Mouse (Mus musculus) embryonic facial prominence, embryonic 11.5 days (tissue): ENCODE measurements around the gene Kctd20. TPM values are rescaled to one million over a fixed set of nuclear protein-coding genes. Genes with fewer than 3 reads are reported as not detected.

Experiments
- ATAC-seq: fragments of 200-750 bp; cut with Nextera tagmentation; replicated peaks from 2 replicates; pipeline ENCODE4 v1.8.0; 2017; ENCODE audit warnings: low read depth; ENCODE audit not compliant: insufficient number of reproducible peaks, low FRiP score, low TSS enrichment
- DNase-seq: peaks from one replicate; pipeline ENCODE4 v3.0.0-alpha.2; 2015; ENCODE audit warnings: low spot score
- H3K27ac ChIP-seq: fragments of 300-500 bp; sonication (generic); replicated peaks from 2 replicates; pipeline ENCODE4 v1.5.1; 2014; ENCODE audit warnings: mild to moderate bottlenecking, low read depth, low read length, control low read depth
- H3K27me3 ChIP-seq: fragments of 300-500 bp; sonication (generic); 2 replicates; pipeline ENCODE4 v1.6.1; 2014; ENCODE audit warnings: mild to moderate bottlenecking, low read length, moderate library complexity, mixed read lengths; ENCODE audit not compliant: control insufficient read depth, insufficient read depth
- H3K36me3 ChIP-seq: fragments of 300-500 bp; sonication (generic); replicated peaks from 2 replicates; pipeline ENCODE4 v1.6.1; 2014; ENCODE audit warnings: low read depth, mild to moderate bottlenecking, low read length, moderate library complexity, mixed read lengths; ENCODE audit not compliant: control insufficient read depth, insufficient read depth
- H3K4me1 ChIP-seq: fragments of 300-500 bp; sonication (generic); 2 replicates; pipeline ENCODE4 v1.6.1; 2014; ENCODE audit warnings: low read length, mixed read lengths; ENCODE audit not compliant: control insufficient read depth, insufficient read depth
- H3K4me2 ChIP-seq: fragments of 300-500 bp; sonication (generic); 2 replicates; pipeline ENCODE4 v1.6.1; 2014; ENCODE audit warnings: low read depth, mild to moderate bottlenecking, control low read depth, low read length, moderate library complexity
- H3K4me3 ChIP-seq: fragments of 300-500 bp; sonication (generic); 2 replicates; pipeline ENCODE4 v1.5.1; 2014; ENCODE audit warnings: low read depth, low read length, control low read depth
- H3K9ac ChIP-seq: fragments of 300-500 bp; sonication (generic); replicated peaks from 2 replicates; pipeline ENCODE4 v1.6.1; 2014; ENCODE audit warnings: mild to moderate bottlenecking, control low read depth, low read length
- H3K9me3 ChIP-seq: fragments of 300-500 bp; sonication (generic); replicated peaks from 2 replicates; pipeline ENCODE4 v1.6.1; 2016; ENCODE audit warnings: mild to moderate bottlenecking, low read length, inconsistent platforms, mixed read lengths; ENCODE audit not compliant: control insufficient read depth
- WGBS: fragments of 180-500 bp; shearing (Covaris S2); extraction: QIAGEN DNeasy Blood & Tissue Kit; methylation state at CpG from one replicate; pipeline ENCODE4 v1.1.7; 2014; 5-methylcytosine and 5-hydroxymethylcytosine counted together
- polyA plus RNA-seq: library from polyadenylated mRNA; unstranded; fragments of >200 nt; fragmentation: Nextera tagmentation; extraction: Ambion mirVana; gene quantifications from 2 replicates; pipeline ENCODE4 v1.2.1, GENCODE M21; 2014

The Kctd20 gene
- polyA plus RNA-seq, 1 experiment from 2014 or later, result 109 TPM

DNA sequence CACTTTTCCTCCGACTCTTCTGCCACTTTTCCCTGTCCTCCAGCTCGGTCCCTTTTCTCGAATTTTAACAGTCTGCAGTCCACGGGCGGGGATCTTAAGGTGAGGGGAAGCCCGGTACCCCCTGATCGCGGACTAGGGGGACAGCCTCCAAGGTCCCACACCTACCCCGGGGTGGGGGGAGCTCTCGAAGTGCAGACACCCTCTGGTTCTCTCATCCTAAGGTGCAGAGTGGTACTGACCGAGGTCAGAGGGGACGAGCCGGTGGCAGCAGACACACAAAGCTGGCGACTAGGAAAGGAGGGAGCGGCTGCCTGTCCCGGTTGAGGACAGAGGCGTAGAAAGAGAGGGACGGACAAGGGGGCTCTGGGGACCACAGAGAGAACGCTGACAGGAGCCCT is 55.5 kb downstream of the Kctd20 start:
- Histone ChIP-seq H3K27ac (peak overlapping the region; percentile 72), H3K4me3 (peak overlapping the region; percentile 87), H3K4me1 (no peaks in the 10 kb centered on the region), H3K9me3 (no peaks in the 10 kb centered on the region), H3K27me3 (no peaks in the 10 kb centered on the region), H3K9ac (peak overlapping the region; percentile 90), H3K4me2 (peak overlapping the region; percentile 77), H3K36me3 (no peaks in the 10 kb centered on the region)
- DNase-seq (no peak), ATAC-seq (0 out of 2 replicates have a peak, but pooled peaks have one; percentile 17)
- 0% methylated on average over 19 of the region's 19 CpGs for WGBS

DNA sequence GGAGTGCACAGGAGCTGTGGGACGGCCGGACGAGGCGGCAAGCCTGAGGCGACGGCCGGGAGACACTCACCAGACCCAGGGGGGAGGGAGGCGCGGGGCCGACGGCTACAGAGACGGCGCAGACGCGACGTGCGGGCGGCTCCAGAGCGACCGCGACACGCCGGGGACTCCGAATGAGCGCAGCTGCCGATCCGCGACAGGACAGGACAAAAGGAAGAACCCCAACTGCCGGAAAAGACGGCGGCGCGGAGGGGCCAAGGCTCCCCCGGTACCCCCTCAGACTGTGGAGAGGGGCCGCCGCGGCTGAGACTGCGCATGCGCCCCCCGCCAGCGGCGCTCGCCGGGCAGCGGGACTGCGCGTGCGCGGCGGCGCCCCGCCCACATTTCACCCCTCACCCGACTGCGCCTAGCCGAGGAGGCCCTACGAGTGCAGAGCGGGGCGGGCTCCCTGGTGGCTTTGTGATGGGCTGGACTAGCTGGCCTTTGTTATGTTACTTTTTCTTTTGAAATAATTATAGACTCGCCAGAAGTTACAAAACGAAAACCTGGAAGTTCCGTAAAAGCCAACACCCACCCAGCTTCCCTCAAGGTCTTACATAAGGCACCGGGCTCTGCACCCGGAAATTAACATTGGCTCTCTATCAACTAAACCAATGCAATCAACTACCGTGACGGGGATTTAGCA is 56.0 kb downstream of the Kctd20 start, which contains the start of gene Stk38:
Stk38 (minus strand) TSS at position 355 of the 685 bp plus-strand sequence.
- Histone ChIP-seq H3K36me3 (no peaks in the 10 kb centered on the region), H3K27ac (peak within 1 kb of the TSS; percentile 72), H3K9me3 (no peaks in the 10 kb centered on the region), H3K4me2 (peak within 1 kb of the TSS; percentile 77), H3K4me1 (no peaks in the 10 kb centered on the region), H3K4me3 (peak within 1 kb of the TSS; percentile 87), H3K9ac (peak within 1 kb of the TSS; percentile 90), H3K27me3 (no peaks in the 10 kb centered on the region)
- DNase-seq (peak; percentile 88), ATAC-seq (peak; percentile 90)
- under 1% methylated on average over 65 of the region's 65 CpGs for WGBS

DNA sequence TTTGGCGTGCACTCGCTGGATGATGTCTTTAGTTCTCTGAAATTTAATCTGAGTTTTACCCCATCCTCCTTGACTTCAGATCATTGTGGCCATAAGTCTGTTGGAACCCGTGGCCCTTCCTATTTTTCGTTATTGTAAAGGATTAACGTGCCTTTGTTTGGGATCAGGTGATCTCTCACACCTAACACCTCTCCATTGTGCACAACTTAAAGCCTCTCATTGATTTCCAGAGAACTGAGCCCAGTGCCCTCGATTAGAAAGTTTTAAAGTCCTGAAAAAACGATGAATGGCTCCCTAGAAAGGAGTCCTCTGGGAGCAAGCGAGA is 56.5 kb downstream of the Kctd20 start:
- WGBS, result 15% methylated on average over 8 of the region's 8 CpGs
- peak overlapping the region; percentile 44 for H3K4me2 ChIP-seq
- no peaks in the 10 kb centered on the region for H3K9me3 ChIP-seq
- no peaks in the 10 kb centered on the region for H3K27me3 ChIP-seq
- H3K4me1 ChIP-seq, result no peaks in the 10 kb centered on the region
- peak overlapping the region; percentile 72 for H3K27ac ChIP-seq
- ATAC-seq (no peak), DNase-seq (peak; percentile 35)
- H3K36me3 ChIP-seq, result no peaks in the 10 kb centered on the region
- peak overlapping the region; percentile 90 for H3K9ac ChIP-seq
- peak overlapping the region; percentile 87 for H3K4me3 ChIP-seq

DNA sequence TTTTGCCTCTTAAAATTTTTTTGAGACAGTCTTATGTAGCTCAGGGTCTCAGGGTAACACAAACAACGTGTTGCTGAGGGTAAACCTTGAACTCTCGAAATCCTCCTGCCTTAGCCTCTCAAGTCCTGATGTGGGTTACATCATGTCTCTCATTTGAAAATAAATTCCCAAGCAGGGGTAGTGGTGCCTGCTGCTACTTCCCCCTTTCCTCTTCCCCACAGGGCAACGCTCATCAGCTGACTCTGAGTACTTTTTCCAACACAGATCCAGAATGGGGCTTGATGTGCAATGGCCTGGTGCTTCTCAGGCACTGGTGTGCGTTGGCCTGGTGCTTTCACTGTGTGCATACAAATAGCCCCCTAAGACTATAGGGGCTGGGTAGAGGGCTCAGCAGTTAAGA is 57.4 kb downstream of the Kctd20 start:
- no peak overlapping the region for H3K4me3 ChIP-seq
- no peak for DNase-seq
- ATAC-seq, result no peak
- no peaks in the 10 kb centered on the region for H3K9me3 ChIP-seq
- H3K4me1 ChIP-seq, result no peaks in the 10 kb centered on the region
- no peak overlapping the region for H3K4me2 ChIP-seq
- no peak overlapping the region for H3K27ac ChIP-seq
- no peaks in the 10 kb centered on the region for H3K36me3 ChIP-seq
- WGBS, result 80% methylated on average over 4 of the region's 4 CpGs
- H3K9ac ChIP-seq, result no peak overlapping the region
- no peaks in the 10 kb centered on the region for H3K27me3 ChIP-seq

DNA sequence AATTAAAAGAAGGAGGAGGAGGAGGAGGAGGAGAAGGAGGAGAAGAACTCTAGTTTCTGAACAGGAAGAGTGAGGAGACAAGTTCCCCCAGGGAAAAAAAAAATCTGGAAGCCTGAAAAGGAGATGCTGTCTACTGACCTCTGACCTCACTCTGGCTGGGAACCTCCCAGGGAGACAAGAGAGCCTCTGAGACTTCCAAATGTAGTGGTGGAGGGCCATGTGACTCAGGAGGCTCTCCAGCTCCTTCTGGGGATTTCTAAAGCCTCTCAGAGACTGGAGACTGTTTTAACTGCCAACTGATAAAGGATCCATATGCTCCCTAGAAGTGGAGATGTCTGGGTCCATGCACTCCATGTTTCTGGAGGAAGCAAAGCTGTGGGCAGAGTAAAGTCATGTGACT is 62.5 kb downstream of the Kctd20 start:
- DNase-seq (no peak), ATAC-seq (no peak)
- Histone ChIP-seq H3K27me3 (no peaks in the 10 kb centered on the region), H3K4me1 (no peaks in the 10 kb centered on the region), H3K36me3 (no peaks in the 10 kb centered on the region), H3K4me3 (no peak overlapping the region), H3K9me3 (no peaks in the 10 kb centered on the region), H3K4me2 (no peak overlapping the region), H3K27ac (no peak overlapping the region), H3K9ac (no peak overlapping the region)

DNA sequence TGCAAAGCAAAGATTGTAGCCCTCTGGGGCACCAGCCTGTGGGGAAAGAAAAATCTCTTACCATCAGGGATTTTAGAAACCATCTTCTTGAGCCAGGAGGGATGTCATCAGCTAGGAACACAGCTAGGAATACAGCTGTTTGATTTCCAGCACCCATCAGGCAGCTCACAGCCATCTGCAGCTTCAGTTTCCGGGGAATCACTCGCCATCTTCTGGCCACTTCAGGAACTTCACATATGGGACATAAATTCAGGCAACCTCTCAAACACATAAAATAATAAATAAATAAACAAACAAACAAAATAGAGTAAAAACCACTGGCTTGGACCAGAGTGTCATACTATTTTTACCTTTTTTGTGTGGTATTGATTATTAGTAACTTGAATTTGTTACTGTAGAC is 63.9 kb downstream of the Kctd20 start:
- DNase-seq, result peak; percentile 62
- no peak overlapping the region for H3K4me2 ChIP-seq
- H3K9me3 ChIP-seq, result no peaks in the 10 kb centered on the region
- H3K4me3 ChIP-seq, result no peak overlapping the region
- H3K27me3 ChIP-seq, result no peaks in the 10 kb centered on the region
- no peak for ATAC-seq
- H3K9ac ChIP-seq, result no peak overlapping the region
- no peaks in the 10 kb centered on the region for H3K36me3 ChIP-seq
- H3K27ac ChIP-seq, result no peak overlapping the region
- no peaks in the 10 kb centered on the region for H3K4me1 ChIP-seq
- WGBS, result 26% methylated on average over 2 of the region's 2 CpGs

DNA sequence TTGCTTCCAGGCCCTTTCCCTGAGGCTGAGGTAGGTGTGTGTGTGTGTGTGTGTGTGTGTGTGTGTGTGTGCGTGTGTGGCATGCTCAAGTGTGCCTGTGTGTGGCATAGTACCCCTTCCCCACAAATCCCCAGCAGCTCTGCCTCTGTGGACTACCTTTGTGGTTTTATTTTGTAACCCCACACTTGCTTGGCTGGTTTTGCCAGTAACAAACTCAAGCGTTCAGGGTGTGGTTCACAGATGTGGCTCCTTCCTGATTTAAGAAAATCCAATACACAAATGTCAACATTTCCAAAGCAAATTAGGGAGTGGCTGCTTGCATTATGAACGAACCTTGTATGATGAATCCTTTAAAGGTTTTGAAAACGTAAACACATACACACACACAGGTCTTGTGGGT is 65.0 kb downstream of the Kctd20 start:
- Histone ChIP-seq H3K9me3 (no peaks in the 10 kb centered on the region), H3K4me3 (no peak overlapping the region), H3K36me3 (no peaks in the 10 kb centered on the region), H3K4me2 (no peak overlapping the region), H3K9ac (no peak overlapping the region), H3K27me3 (no peaks in the 10 kb centered on the region), H3K27ac (no peak overlapping the region), H3K4me1 (no peaks in the 10 kb centered on the region)
- DNase-seq, result no peak
- no peak for ATAC-seq
- 80% methylated on average over 4 of the region's 4 CpGs for WGBS

DNA sequence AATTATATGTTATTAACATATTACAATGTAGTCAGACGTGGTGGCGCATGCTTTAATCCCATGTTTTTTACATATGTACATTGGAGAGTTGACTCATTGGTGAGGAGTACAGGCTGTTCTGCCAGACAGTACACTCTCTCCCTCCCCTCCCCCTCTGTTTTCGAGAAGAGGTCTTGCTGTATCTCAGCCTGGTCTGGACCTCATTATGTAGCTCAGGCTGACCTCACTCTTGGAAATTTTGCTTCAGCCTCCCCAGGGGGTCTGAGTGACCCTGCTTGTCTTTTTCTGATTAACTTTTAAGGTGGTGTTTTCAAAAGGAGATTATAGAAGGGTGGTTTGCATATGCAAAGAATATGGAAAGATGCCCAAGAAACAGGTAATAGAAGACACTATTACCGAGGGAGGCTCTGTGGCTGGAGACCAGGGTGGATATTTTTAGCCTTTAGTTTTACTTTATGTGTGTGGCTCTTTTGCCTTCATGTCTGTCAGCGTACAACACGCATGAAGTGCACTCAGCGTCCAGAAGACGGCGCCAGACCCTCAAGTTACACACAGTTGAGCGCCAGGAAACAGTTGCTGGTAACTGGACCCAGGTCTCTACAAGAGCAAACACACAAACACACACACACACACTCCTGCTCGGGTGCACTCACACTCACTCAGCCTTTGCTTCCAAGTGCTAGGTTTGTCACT is 66.7 kb downstream of the Kctd20 start:
- Histone ChIP-seq H3K36me3 (no peaks in the 10 kb centered on the region), H3K27me3 (no peaks in the 10 kb centered on the region), H3K9ac (no peak overlapping the region), H3K4me2 (no peak overlapping the region), H3K27ac (no peak overlapping the region), H3K4me3 (no peak overlapping the region), H3K4me1 (no peaks in the 10 kb centered on the region), H3K9me3 (no peaks in the 10 kb centered on the region)
- 35% methylated on average over 11 of the region's 11 CpGs for WGBS
- DNase-seq, result peak; percentile 71
- no peak for ATAC-seq
